Mouse (Mus musculus) ES-E14 (cell line): Measurements from ENCODE around the gene Copg1. TPM values are rescaled to one million over a fixed set of nuclear protein-coding genes. Genes with fewer than 3 reads are reported as not detected.

Experiments used
- DNase-seq: peaks from one replicate; pipeline ENCODE4 v3.0.0-alpha.2; 2013; ENCODE audit warnings: low read depth, low spot score
- H3K27ac ChIP-seq: 2 replicates; pipeline ENCODE4 v1.5.1; 2012; ENCODE audit warnings: low read depth, mild to moderate bottlenecking, low read length, moderate library complexity, mixed read lengths; ENCODE audit not compliant: poor library complexity, insufficient read depth, severe bottlenecking
- H3K36me3 ChIP-seq: 2 replicates; pipeline ENCODE4 v1.6.1; 2012; ENCODE audit warnings: mild to moderate bottlenecking, low read length, moderate library complexity, mixed read lengths; ENCODE audit not compliant: control insufficient read depth, poor library complexity, insufficient read depth, severe bottlenecking
- H3K4me1 ChIP-seq, 2 experiments: fragments of 150-350 bp in 1 of 2; sonication (generic) in 1 of 2; 2 replicates each; pipeline ENCODE4 v1.6.1; 2012; ENCODE audit warnings: low read length in 2 of 2, mild to moderate bottlenecking in 1 of 2, mixed read lengths in 1 of 2; ENCODE audit not compliant: control insufficient read depth in 2 of 2, insufficient read depth in 2 of 2, poor library complexity in 1 of 2
- H3K4me3 ChIP-seq, 2 experiments: fragments of 150-350 bp in 1 of 2; sonication (generic) in 1 of 2; 2 replicates each; pipeline ENCODE4 v1.5.1; 2012; ENCODE audit warnings: low read length in 2 of 2, low read depth in 1 of 2, mild to moderate bottlenecking in 1 of 2, mixed read lengths in 1 of 2; ENCODE audit not compliant: insufficient read depth in 1 of 2, poor library complexity in 1 of 2, severe bottlenecking in 1 of 2
- H3K9ac ChIP-seq: 2 replicates; pipeline ENCODE4 v1.6.1; 2012; ENCODE audit warnings: low read depth, mild to moderate bottlenecking, low read length, mixed read lengths; ENCODE audit not compliant: poor library complexity, insufficient read depth, severe bottlenecking
- H3K9me3 ChIP-seq: fragments of 150-350 bp; sonication (generic); 2 replicates; pipeline ENCODE4 v1.6.1; 2012; ENCODE audit warnings: low read depth, mild to moderate bottlenecking, low read length; ENCODE audit not compliant: control insufficient read depth, insufficient read depth
- CHD2 ChIP-seq: IDR thresholded peaks from 2 replicates; pipeline ENCODE4 v1.6.1; 2014; ENCODE audit warnings: mild to moderate bottlenecking, low read depth, low read length, inconsistent platforms
- HCFC1 ChIP-seq: IDR thresholded peaks from 2 replicates; pipeline ENCODE4 v1.6.1; 2012; ENCODE audit warnings: low read length, inconsistent platforms, borderline replicate concordance; ENCODE audit not compliant: insufficient read depth
- MAFK ChIP-seq: IDR thresholded peaks from 2 replicates; pipeline ENCODE4 v1.6.1; 2014; ENCODE audit warnings: mild to moderate bottlenecking, low read depth, low read length, inconsistent platforms; ENCODE audit not compliant: insufficient read depth
- ZC3H11A ChIP-seq: IDR thresholded peaks from 2 replicates; pipeline ENCODE4 v1.6.1; 2012; ENCODE audit warnings: low read depth, mild to moderate bottlenecking, inconsistent platforms, low read length, borderline replicate concordance
- ZNF384 ChIP-seq: IDR thresholded peaks from 2 replicates; pipeline ENCODE4 v1.6.1; 2012; ENCODE audit warnings: low read depth, low read length, inconsistent platforms
- in situ Hi-C, 2 experiments: fragments of 600-800 bp; cut with MboI; formaldehyde crosslinking; loops; one replicate each; pipeline ENCODE4 v1.15.1; 2025; ENCODE audit warnings: low sequenced_read_pairs in 2 of 2, inconsistent platforms in 1 of 2; ENCODE audit not compliant: unreplicated experiment in 2 of 2
- total RNA-seq: library from RNA; depleted of rRNA; stranded (reverse); fragments of 300-350 nt; gene quantifications from 2 replicates; pipeline ENCODE4 v1.2.3, GENCODE M21; 2012; rRNA removed

Copg1 gene
- 103 and 107 TPM in 2 replicates for total RNA-seq

GRCm38 (mm10) chr6:87887594-87888233 is at the start of gene Copg1:
Copg1 (plus strand) TSS chr6:87887814.
- TF ChIP-seq ZC3H11A (peak; percentile 36; the same call in 1 of the 2 replicates), ZNF384 (0 out of 2 replicates have a peak, but pooled peaks have one; percentile 26), MAFK (no peak), HCFC1 (peak; percentile 64; the same call in 1 of the 2 replicates), CHD2 (no peak)
- in situ Hi-C loops: no loop called here
- peak; percentile 99 for DNase-seq
- Histone ChIP-seq H3K4me1 (peaks cover 2 to 3% of the 10 kb centered on the region in 2 experiments; a peak in 2 of 4 replicates), H3K36me3 (peaks cover 17% of the 10 kb centered on the region), H3K27ac (peak within 1 kb of the TSS; percentile 52; the same call in 1 of the 2 replicates), H3K9me3 (no peaks in the 10 kb centered on the region), H3K4me3 (peak within 1 kb of the TSS; percentile 82 to 95), H3K9ac (peak within 1 kb of the TSS; percentile 91)

GRCm38 (mm10) chr6:87838551-87839197 is 48.9 kb upstream of the Copg1 start, which contains the start of gene Isy1:
Isy1 (minus strand) TSS chr6:87838798.
- peak within 1 kb of the TSS; percentile 77 to 86 for H3K4me3 ChIP-seq
- no peaks in the 10 kb centered on the region for H3K9me3 ChIP-seq
- DNase-seq: peak; percentile 93
- H3K36me3 ChIP-seq: peaks cover 19% of the 10 kb centered on the region
- in situ Hi-C loops: no loop called here
- TF ChIP-seq HCFC1 (peak; percentile 87), CHD2 (peak; percentile 69; the same call in 1 of the 2 replicates), ZC3H11A (no peak), ZNF384 (no peak), MAFK (no peak)
- peak within 1 kb of the TSS; percentile 93 for H3K9ac ChIP-seq
- peak within 1 kb of the TSS; percentile 71 for H3K27ac ChIP-seq
- no peaks in the 10 kb centered on the region for H3K4me1 ChIP-seq

- in situ Hi-C loops: no loop called here
- H3K9me3 ChIP-seq: no peaks in the 10 kb centered on the region
- TF ChIP-seq CHD2: no peak
- no peak for TF ChIP-seq HCFC1
- no peak for TF ChIP-seq ZC3H11A
- TF ChIP-seq ZNF384: no peak
- TF ChIP-seq MAFK: no peak
- DNase-seq: no peak
- H3K27ac ChIP-seq: no peak overlapping the region
- H3K4me3 ChIP-seq: no peak overlapping the region
- no peaks in the 10 kb centered on the region for H3K4me1 ChIP-seq
- H3K9ac ChIP-seq: no peak overlapping the region
- H3K36me3 ChIP-seq: peaks cover 24% of the 10 kb centered on the region
Measured at GRCm38 (mm10) chr6:87839797-87840341, 47.7 kb upstream of the Copg1 start.

GRCm38 (mm10) chr6:87841635-87842034 is 46.0 kb upstream of the Copg1 start:
- H3K36me3 ChIP-seq: peaks cover 33% of the 10 kb centered on the region
- H3K9ac ChIP-seq: no peak overlapping the region
- in situ Hi-C loops: no loop called here
- TF ChIP-seq MAFK: no peak
- no peak for TF ChIP-seq CHD2
- no peak for TF ChIP-seq ZC3H11A
- TF ChIP-seq ZNF384: no peak
- TF ChIP-seq HCFC1: no peak
- no peak overlapping the region for H3K4me3 ChIP-seq
- DNase-seq: no peak
- H3K27ac ChIP-seq: no peak overlapping the region
- H3K4me1 ChIP-seq: no peaks in the 10 kb centered on the region
- no peaks in the 10 kb centered on the region for H3K9me3 ChIP-seq
